Mouse (Mus musculus) hindbrain, postnatal 0 days (tissue): ENCODE measurements around the gene Vamp1. TPM values are rescaled to one million over a fixed set of nuclear protein-coding genes. Genes with fewer than 3 reads are reported as not detected.

Source experiments
- ATAC-seq: fragments of 200-750 bp; cut with Nextera tagmentation; 2 replicates; pipeline ENCODE4 v1.8.0; 2017; ENCODE audit warnings: mild to moderate bottlenecking, moderate TSS enrichment, moderate library complexity
- DNase-seq: peaks from one replicate; pipeline ENCODE4 v3.0.0-alpha.2; 2015; ENCODE audit warnings: low spot score
- H3K27ac ChIP-seq: fragments of 300-500 bp; sonication (generic); 2 replicates; pipeline ENCODE4 v1.5.1; 2014; ENCODE audit warnings: mild to moderate bottlenecking
- H3K27me3 ChIP-seq: fragments of 300-500 bp; sonication (generic); 2 replicates; pipeline ENCODE4 v1.6.1; 2014; ENCODE audit warnings: low read length, mixed read lengths; ENCODE audit not compliant: insufficient read depth
- H3K36me3 ChIP-seq: fragments of 300-500 bp; sonication (generic); 2 replicates; pipeline ENCODE4 v1.6.1; 2014; ENCODE audit warnings: low read length, mixed read lengths; ENCODE audit not compliant: insufficient read depth
- H3K4me1 ChIP-seq: fragments of 300-500 bp; sonication (generic); 2 replicates; pipeline ENCODE4 v1.6.1; 2014; ENCODE audit warnings: antibody characterized with exemption, low read length, mixed read lengths; ENCODE audit not compliant: insufficient read depth
- H3K4me2 ChIP-seq: fragments of 300-500 bp; sonication (generic); 2 replicates; pipeline ENCODE4 v1.6.1; 2014; ENCODE audit warnings: low read depth, mild to moderate bottlenecking, low read length, moderate library complexity, mixed read lengths
- H3K4me3 ChIP-seq: fragments of 300-500 bp; sonication (generic); 2 replicates; pipeline ENCODE4 v1.5.1; 2014; ENCODE audit warnings: low read length
- H3K9ac ChIP-seq: fragments of 300-500 bp; sonication (generic); replicated peaks from 2 replicates; pipeline ENCODE4 v1.6.1; 2014; ENCODE audit warnings: mild to moderate bottlenecking, low read length, moderate library complexity, mixed read lengths
- H3K9me3 ChIP-seq: fragments of 300-500 bp; sonication (generic); 2 replicates; pipeline ENCODE4 v1.6.1; 2016; ENCODE audit warnings: low read length, mixed read lengths
- CTCF ChIP-seq: IDR thresholded peaks from 2 replicates; pipeline ENCODE4 v1.5.1; 2016; ENCODE audit warnings: antibody characterized with exemption, control low read depth, low read depth
- WGBS: fragments of 180-500 bp; shearing (Covaris S2); extraction: QIAGEN DNeasy Blood & Tissue Kit; methylation state at CpG from one replicate; pipeline ENCODE4 v1.1.7; 2014; 5-methylcytosine and 5-hydroxymethylcytosine counted together
- polyA plus RNA-seq: library from polyadenylated mRNA; unstranded; fragments of >200 nt; fragmentation: Nextera tagmentation; extraction: Ambion mirVana; gene quantifications from 2 replicates; pipeline ENCODE4 v1.2.1, GENCODE M21; 2015
- total RNA-seq: library from RNA; depleted of rRNA; stranded (reverse); fragments of >200 nt; gene quantifications from 2 replicates; pipeline ENCODE4 v1.2.3, GENCODE M21; 2014

Vamp1 gene
- total and polyA plus RNA-seq, 2 experiments from 2014 or later, result 74.6 to 85.3 TPM

GRCm38 (mm10) chr6:125232516-125232915 lies 17.2 kb downstream of the Vamp1 start:
- ATAC-seq (no peak), DNase-seq (no peak)
- peaks cover 10% of the 10 kb centered on the region; the same call in 1 of the 2 replicates for H3K4me1 ChIP-seq
- no peaks in the 10 kb centered on the region for H3K9me3 ChIP-seq
- 81% methylated on average over 6 of the region's 6 CpGs for WGBS
- no peak for TF ChIP-seq CTCF
- no peaks in the 10 kb centered on the region for H3K27me3 ChIP-seq
- no peak overlapping the region for H3K4me3 ChIP-seq
- H3K36me3 ChIP-seq, result no peaks in the 10 kb centered on the region
- H3K9ac ChIP-seq, result no peak overlapping the region
- H3K4me2 ChIP-seq, result peak overlapping the region; percentile 89; the same call in 1 of the 2 replicates
- no peak overlapping the region for H3K27ac ChIP-seq

- no peaks in the 10 kb centered on the region for H3K9me3 ChIP-seq
- 72% methylated on average over 7 of the region's 7 CpGs for WGBS
- no peaks in the 10 kb centered on the region for H3K36me3 ChIP-seq
- ATAC-seq, result no peak
- H3K27ac ChIP-seq, result no peak overlapping the region
- H3K4me2 ChIP-seq, result no peak overlapping the region
- no peak overlapping the region for H3K4me3 ChIP-seq
- H3K9ac ChIP-seq, result no peak overlapping the region
- peaks cover 10% of the 10 kb centered on the region; the same call in 1 of the 2 replicates for H3K4me1 ChIP-seq
- no peaks in the 10 kb centered on the region for H3K27me3 ChIP-seq
- no peak for DNase-seq
- TF ChIP-seq CTCF, result no peak
Measured at GRCm38 (mm10) chr6:125233816-125234519, 18.6 kb downstream of the Vamp1 start.

- DNase-seq (no peak), ATAC-seq (no peak)
- H3K4me1 ChIP-seq, result peaks cover 10% of the 10 kb centered on the region; the same call in 1 of the 2 replicates
- H3K4me3 ChIP-seq, result no peak overlapping the region
- TF ChIP-seq CTCF, result no peak
- H3K27me3 ChIP-seq, result no peaks in the 10 kb centered on the region
- H3K36me3 ChIP-seq, result no peaks in the 10 kb centered on the region
- H3K9me3 ChIP-seq, result no peaks in the 10 kb centered on the region
- no peak overlapping the region for H3K27ac ChIP-seq
- WGBS, result 80% methylated on average over 5 of the region's 5 CpGs
- no peak overlapping the region for H3K4me2 ChIP-seq
- H3K9ac ChIP-seq, result no peak overlapping the region
Measured at GRCm38 (mm10) chr6:125234520-125234828, 19.1 kb downstream of the Vamp1 start.

GRCm38 (mm10) chr6:125236341-125236740 lies 21.0 kb downstream of the Vamp1 start:
- H3K4me3 ChIP-seq, result no peak overlapping the region
- no peaks in the 10 kb centered on the region for H3K36me3 ChIP-seq
- H3K9me3 ChIP-seq, result no peaks in the 10 kb centered on the region
- 55% methylated on average over 6 of the region's 6 CpGs for WGBS
- H3K27me3 ChIP-seq, result no peaks in the 10 kb centered on the region
- H3K4me2 ChIP-seq, result no peak overlapping the region
- H3K4me1 ChIP-seq, result peaks cover 10% of the 10 kb centered on the region; the same call in 1 of the 2 replicates
- DNase-seq (no peak), ATAC-seq (no peak)
- TF ChIP-seq CTCF, result no peak
- no peak overlapping the region for H3K27ac ChIP-seq
- H3K9ac ChIP-seq, result no peak overlapping the region

GRCm38 (mm10) chr6:125236782-125237181 lies 21.4 kb downstream of the Vamp1 start, which contains the start of gene Cd27:
Cd27 (minus strand) TSS chr6:125237010.
- Histone ChIP-seq H3K9me3 (no peaks in the 10 kb centered on the region), H3K9ac (no peak within 1 kb of the TSS), H3K27me3 (no peaks in the 10 kb centered on the region), H3K36me3 (no peaks in the 10 kb centered on the region), H3K27ac (no peak within 1 kb of the TSS), H3K4me2 (no peak within 1 kb of the TSS), H3K4me1 (peaks cover 8% of the 10 kb centered on the region; the same call in 1 of the 2 replicates), H3K4me3 (no peak within 1 kb of the TSS)
- 20% methylated on average over 6 of the region's 6 CpGs for WGBS
- no peak for TF ChIP-seq CTCF
- DNase-seq (no peak), ATAC-seq (no peak)

- Histone ChIP-seq H3K4me2 (no peak overlapping the region), H3K27me3 (no peaks in the 10 kb centered on the region), H3K9ac (no peak overlapping the region), H3K4me3 (no peak overlapping the region), H3K9me3 (no peaks in the 10 kb centered on the region), H3K36me3 (no peaks in the 10 kb centered on the region), H3K4me1 (peaks cover 1% of the 10 kb centered on the region; the same call in 1 of the 2 replicates), H3K27ac (no peak overlapping the region)
- ATAC-seq, result no peak
- DNase-seq, result no peak
- TF ChIP-seq CTCF, result no peak
- 83% methylated on average over 4 of the region's 4 CpGs for WGBS
Measured at GRCm38 (mm10) chr6:125237421-125237820, 22.1 kb downstream of the Vamp1 start.

GRCm38 (mm10) chr6:125238396-125238795 lies 23.0 kb downstream of the Vamp1 start:
- H3K27me3 ChIP-seq, result no peaks in the 10 kb centered on the region
- no peaks in the 10 kb centered on the region for H3K4me1 ChIP-seq
- 78% methylated on average over 6 of the region's 6 CpGs for WGBS
- H3K9ac ChIP-seq, result no peak overlapping the region
- no peak for ATAC-seq
- H3K27ac ChIP-seq, result no peak overlapping the region
- no peaks in the 10 kb centered on the region for H3K9me3 ChIP-seq
- TF ChIP-seq CTCF, result no peak
- no peaks in the 10 kb centered on the region for H3K36me3 ChIP-seq
- no peak overlapping the region for H3K4me3 ChIP-seq
- DNase-seq, result no peak
- no peak overlapping the region for H3K4me2 ChIP-seq
